In the genomic region with DNA sequence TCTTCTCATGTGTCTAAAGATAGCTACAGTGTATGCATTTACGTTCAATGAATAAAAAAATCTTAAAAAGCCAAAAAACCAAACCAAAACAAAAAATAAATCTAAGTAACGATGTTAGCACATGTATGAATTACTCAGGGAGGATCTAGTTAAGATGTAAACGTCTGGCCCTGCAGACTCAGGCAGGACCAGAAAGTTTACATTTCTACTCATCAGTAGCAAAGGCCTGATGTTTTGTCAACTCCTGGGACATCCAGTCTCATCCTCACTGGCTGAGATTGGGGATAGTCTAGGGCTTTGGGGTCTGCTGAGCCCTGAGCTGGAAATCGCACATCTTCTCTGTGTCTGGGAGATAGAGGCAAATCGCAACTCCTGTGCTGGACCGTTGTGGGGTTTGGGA, we compare ENCODE assay signal across 10 mouse cellular contexts. TPM values are rescaled to one million over a fixed set of nuclear protein-coding genes. Genes with fewer than 3 reads are reported as not detected.
DNase-seq lines count a peak whose midpoint lies in the region; ATAC-seq and TF ChIP-seq lines count a peak whose summit lies in the region.
"Had no signal": no experiment of that assay in that cellular context is flagged by ENCODE, and none has a peak within 500 bp of the region (broad histone marks: within the 10 kb centered on the region; RNA-seq: fewer than 3 reads in every experiment).

No protein-coding gene starts in this region.

- ATAC-seq in forebrain, embryonic 12.5 days (ENCODE audit: low FRiP score) = no peak
- no peak for ATAC-seq in forebrain, embryonic 16.5 days
- no peak for ATAC-seq in intestine, embryonic 15.5 days

- no peak for DNase-seq in layer of hippocampus, adult 2 months (ENCODE audit: low spot score in 2 of 2)
- no peak for DNase-seq in layer of hippocampus, adult 8-10 months (ENCODE audit: low spot score in 2 of 2)
- peak; percentile 23 for DNase-seq in CD4-positive helper T cell, adult 2 months (ENCODE audit: low read depth, low spot score)
- no peak for DNase-seq in urinary bladder, adult 18-20 months (ENCODE audit: low spot score in 2 of 2)
- no peak for DNase-seq in testis, postnatal 10 days (ENCODE audit: low spot score)

- H3K36me3 ChIP-seq in forebrain, embryonic 12.5 days (replicated peaks) = no peaks in the 10 kb centered on the region
- no peaks in the 10 kb centered on the region for H3K36me3 ChIP-seq in forebrain, embryonic 16.5 days (ENCODE audit: control insufficient read depth, insufficient read depth)
- H3K36me3 ChIP-seq in intestine, embryonic 15.5 days = no peaks in the 10 kb centered on the region

- peaks cover 31% of the 10 kb centered on the region for H3K4me1 ChIP-seq in forebrain, embryonic 12.5 days
- H3K4me1 ChIP-seq in forebrain, embryonic 16.5 days (replicated peaks; ENCODE audit: control insufficient read depth, insufficient read depth, low read length) = peaks cover 22% of the 10 kb centered on the region
- H3K4me1 ChIP-seq in intestine, embryonic 15.5 days (replicated peaks) = peaks cover 48% of the 10 kb centered on the region

- TF ChIP-seq CTCF in layer of hippocampus, adult 2 months (conservative IDR thresholded peaks at IDR 0.05) = no peak

- no peak overlapping the region for H3K4me3 ChIP-seq in forebrain, embryonic 12.5 days (replicated peaks)
- no peak overlapping the region for H3K4me3 ChIP-seq in forebrain, embryonic 16.5 days (replicated peaks; ENCODE audit: low read length)
- H3K4me3 ChIP-seq in layer of hippocampus, adult 2 months = no peak overlapping the region
- H3K4me3 ChIP-seq in intestine, embryonic 15.5 days (replicated peaks) = no peak overlapping the region

- H3K9me3 ChIP-seq in forebrain, embryonic 12.5 days = no peaks in the 10 kb centered on the region
- H3K9me3 ChIP-seq in forebrain, embryonic 16.5 days (ENCODE audit: control insufficient read depth, low read length) = no peaks in the 10 kb centered on the region
- H3K9me3 ChIP-seq in intestine, embryonic 15.5 days = no peaks in the 10 kb centered on the region

- no peak overlapping the region for H3K9ac ChIP-seq in forebrain, embryonic 12.5 days
- H3K9ac ChIP-seq in forebrain, embryonic 16.5 days (replicated peaks; ENCODE audit: low read depth, low read length) = no peak overlapping the region
- no peak overlapping the region for H3K9ac ChIP-seq in intestine, embryonic 15.5 days

- H3K27me3 ChIP-seq in forebrain, embryonic 12.5 days = no peaks in the 10 kb centered on the region
- H3K27me3 ChIP-seq in forebrain, embryonic 16.5 days (replicated peaks; ENCODE audit: control insufficient read depth, insufficient read depth, low read length) = no peaks in the 10 kb centered on the region
- H3K27me3 ChIP-seq in intestine, embryonic 15.5 days (replicated peaks) = no peaks in the 10 kb centered on the region

- peak overlapping the region; percentile 68; the same call in 1 of the 2 replicates for H3K27ac ChIP-seq in forebrain, embryonic 12.5 days
- no peak overlapping the region for H3K27ac ChIP-seq in forebrain, embryonic 16.5 days (ENCODE audit: low read length)
- 0 out of 2 replicates have a peak overlapping the region, but pooled peaks have one; percentile 39 for H3K27ac ChIP-seq in layer of hippocampus, adult 2 months
- peak overlapping the region; percentile 97 for H3K27ac ChIP-seq in intestine, embryonic 15.5 days

- no peak overlapping the region for H3K4me2 ChIP-seq in forebrain, embryonic 12.5 days
- no peak overlapping the region for H3K4me2 ChIP-seq in forebrain, embryonic 16.5 days (ENCODE audit: low read length)
- no peak overlapping the region for H3K4me2 ChIP-seq in intestine, embryonic 15.5 days (replicated peaks)

- 87% methylated on average over 6 of the region's 6 CpGs for WGBS in forebrain, embryonic 12.5 days
- WGBS in forebrain, embryonic 16.5 days = 89% methylated on average over 6 of the region's 6 CpGs
- WGBS in intestine, embryonic 15.5 days = 50% methylated on average over 6 of the region's 6 CpGs

RNA-seq across cellular contexts. Expression of a gene that starts 8.3 kb away (rescaled TPM):
- polyA plus RNA-seq in forebrain, embryonic 12.5 days (2016; fragmentation: Nextera tagmentation; extraction: Ambion mirVana) = 0.19 TPM in 1 of 2 replicates, not detected in the other
- 0.16 TPM in 1 of 2 replicates, not detected in the other for polyA plus RNA-seq in forebrain, embryonic 16.5 days (2015; fragmentation: Nextera tagmentation; extraction: Ambion mirVana)
- not detected for total RNA-seq in layer of hippocampus, adult 2 months (2021)
- not detected for total RNA-seq in layer of hippocampus, adult 8-10 months (2022)
- polyA plus RNA-seq in intestine, embryonic 15.5 days (2015; fragmentation: Nextera tagmentation; extraction: Ambion mirVana) = 0.43 and 0.87 TPM in 2 replicates
- total RNA-seq: left cerebral cortex, postnatal 36 days; megakaryocyte-erythroid progenitor cell, adult 5-6 weeks had no signal

RNA-seq across cellular contexts. Expression of a gene that starts 57.5 kb away (rescaled TPM):
- 0.04 and 0.29 TPM in 2 replicates for polyA plus RNA-seq in forebrain, embryonic 12.5 days (2016; fragmentation: Nextera tagmentation; extraction: Ambion mirVana)
- polyA plus RNA-seq in forebrain, embryonic 16.5 days (2015; fragmentation: Nextera tagmentation; extraction: Ambion mirVana) = not detected in 2 replicates
- total RNA-seq in layer of hippocampus, adult 2 months (2021) = not detected
- under 1 TPM in 2 of 4 experiments, not detected in 2; 0.27 TPM for total RNA-seq in layer of hippocampus, adult 8-10 months (2022)
- 0.58 and 0.93 TPM in 2 replicates for polyA plus RNA-seq in intestine, embryonic 15.5 days (2015; fragmentation: Nextera tagmentation; extraction: Ambion mirVana)
- total RNA-seq: megakaryocyte-erythroid progenitor cell, adult 5-6 weeks had no signal
